Mouse (Mus musculus) lung, adult 2 months (tissue): ENCODE data around the gene Arpc4.

Source experiments
- CTCF ChIP-seq: fragments of 200-500 bp; IDR thresholded peaks from 2 replicates; pipeline ENCODE4 v1.5.1; 2011; ENCODE audit warnings: mild to moderate bottlenecking, low read length, control low read depth; ENCODE audit not compliant: insufficient read depth
- POLR2A ChIP-seq: fragments of 200-500 bp; IDR thresholded peaks from 2 replicates; pipeline ENCODE4 v1.6.1; 2011; ENCODE audit warnings: low read depth, mild to moderate bottlenecking, control low read depth, low read length, borderline replicate concordance; ENCODE audit errors: extremely low read depth

DNA sequence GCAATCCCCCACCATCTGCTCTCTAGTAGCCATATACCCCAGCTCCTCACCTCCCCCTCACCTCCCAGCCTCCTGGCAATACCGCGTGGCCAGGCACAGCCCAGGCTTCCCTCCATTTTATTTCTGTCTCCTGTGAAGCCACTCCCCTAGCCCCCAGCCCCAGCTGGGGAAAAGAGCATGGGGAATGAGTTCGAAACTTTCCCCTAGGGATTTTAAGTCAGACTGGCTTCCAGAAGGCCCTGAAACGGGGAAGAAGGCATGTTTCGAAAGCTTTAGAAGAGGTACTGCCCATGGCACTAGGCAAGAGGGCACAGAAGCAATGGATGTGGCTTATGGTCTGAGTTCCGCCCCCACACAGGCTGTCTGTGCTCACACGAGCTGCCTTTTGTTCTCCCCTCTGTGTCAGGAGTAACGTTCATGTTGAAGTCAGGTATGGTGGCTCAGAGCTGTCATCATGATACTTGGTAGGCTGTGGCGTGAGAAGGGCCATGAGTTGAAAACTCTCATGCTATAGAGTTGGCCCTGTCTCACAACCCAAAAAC, 57.8 kb downstream of the Arpc4 start, which contains the start of gene Cidec:
- TF ChIP-seq CTCF = no peak
- TF ChIP-seq POLR2A = no peak
